Mouse (Mus musculus): ENCODE measurements around the gene Ctf1.

Gene Ctf1

DNA sequence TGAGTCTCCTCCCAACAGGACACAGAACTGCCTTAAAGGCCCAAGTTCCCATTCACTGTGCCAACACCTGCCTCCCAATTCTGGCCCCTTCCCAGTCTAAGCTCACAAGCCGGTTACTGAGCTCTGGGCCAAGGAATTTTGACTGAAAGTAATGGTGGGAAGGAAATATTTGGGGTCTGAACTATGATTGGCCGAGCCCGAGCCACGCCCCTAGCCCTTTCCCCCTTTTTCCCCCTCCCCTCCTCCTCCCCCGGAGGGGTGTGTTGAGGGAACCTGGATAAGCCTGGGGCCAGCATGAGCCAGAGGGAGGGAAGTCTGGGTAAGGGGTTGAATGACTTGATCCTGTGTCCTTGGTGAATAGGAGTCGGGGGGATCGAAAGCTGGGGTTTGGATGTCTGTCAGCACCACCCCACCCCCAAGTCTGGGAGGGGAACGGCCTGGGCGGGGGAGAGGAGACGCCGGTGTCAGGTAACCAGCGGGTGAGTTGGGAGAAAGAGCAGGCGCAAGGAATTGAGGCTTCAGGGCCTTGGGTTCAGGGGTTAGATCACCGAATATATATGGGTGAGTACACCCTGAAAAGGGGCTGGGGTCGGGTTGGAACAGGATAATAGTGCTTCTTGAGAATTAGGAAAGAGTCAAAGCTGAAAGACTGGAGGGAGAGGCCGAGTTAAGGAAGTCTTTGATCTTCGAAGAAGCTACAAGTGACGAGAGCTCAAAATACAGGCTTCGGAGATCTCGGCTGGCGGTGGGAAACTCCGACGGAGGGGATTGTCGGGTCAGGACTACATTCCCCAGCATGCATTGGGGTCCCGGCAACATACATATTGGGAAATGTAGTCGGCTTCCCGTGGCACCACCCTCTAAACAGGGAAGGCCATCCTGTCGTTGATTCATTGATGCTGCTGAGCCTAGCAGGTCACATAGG lies at the start of gene Ctf1:
TSS of gene Ctf1 (plus strand) at position 276 of the 925 bp plus-strand sequence.
- DNase-seq (ENCODE audit: low read depth), result peak; percentile 59

DNA sequence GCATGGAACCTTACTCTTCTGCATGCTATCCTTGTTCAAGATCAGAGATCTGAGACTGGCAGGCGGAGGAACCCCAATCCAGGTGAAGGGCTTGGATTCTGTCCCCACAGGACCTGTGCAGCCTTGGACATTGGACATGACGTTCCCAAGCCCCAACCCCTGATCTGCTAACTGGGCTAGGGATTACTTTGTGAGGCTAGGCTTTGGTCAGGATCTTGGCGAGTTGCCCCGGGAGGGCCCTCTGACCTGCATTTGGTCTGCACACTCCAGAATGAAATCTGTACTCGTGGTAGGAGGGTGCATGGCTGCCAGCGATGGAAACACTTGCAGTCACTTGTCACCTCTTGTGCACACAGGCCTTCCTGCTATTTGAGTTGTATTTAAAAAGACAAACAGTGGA lies 49.6 kb upstream of the Ctf1 start:
- no peak for DNase-seq (ENCODE audit: low read depth)

DNA sequence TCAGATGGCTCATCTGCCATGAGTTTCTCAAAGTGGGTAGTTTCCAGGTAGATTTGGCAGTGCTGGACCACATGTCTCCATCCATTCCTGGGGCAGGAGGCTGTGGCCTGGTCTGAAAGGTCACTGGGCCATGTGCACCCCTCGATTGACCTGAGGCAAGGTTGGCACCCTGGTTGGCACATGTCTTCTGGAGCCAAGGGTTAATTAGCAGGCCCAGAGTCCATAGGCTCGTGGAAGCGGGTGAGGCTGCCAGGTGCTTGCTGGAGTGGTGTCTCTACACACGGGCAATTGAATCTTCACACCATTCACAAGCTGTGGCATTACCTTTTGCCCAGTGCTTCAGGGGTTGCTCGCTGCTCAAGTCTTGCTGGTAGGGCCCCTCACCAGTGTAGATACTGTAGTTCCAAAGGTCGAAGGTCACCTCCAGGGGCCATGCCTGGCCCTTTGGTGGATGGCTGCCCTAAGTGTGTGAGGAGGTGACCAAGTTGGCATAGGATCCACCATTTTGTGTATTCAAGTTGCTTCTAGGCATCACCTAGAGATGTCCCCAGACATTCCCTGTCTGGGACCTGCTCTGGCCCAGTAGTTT lies 46.4 kb upstream of the Ctf1 start:
- no peak for DNase-seq (ENCODE audit: low read depth)

DNA sequence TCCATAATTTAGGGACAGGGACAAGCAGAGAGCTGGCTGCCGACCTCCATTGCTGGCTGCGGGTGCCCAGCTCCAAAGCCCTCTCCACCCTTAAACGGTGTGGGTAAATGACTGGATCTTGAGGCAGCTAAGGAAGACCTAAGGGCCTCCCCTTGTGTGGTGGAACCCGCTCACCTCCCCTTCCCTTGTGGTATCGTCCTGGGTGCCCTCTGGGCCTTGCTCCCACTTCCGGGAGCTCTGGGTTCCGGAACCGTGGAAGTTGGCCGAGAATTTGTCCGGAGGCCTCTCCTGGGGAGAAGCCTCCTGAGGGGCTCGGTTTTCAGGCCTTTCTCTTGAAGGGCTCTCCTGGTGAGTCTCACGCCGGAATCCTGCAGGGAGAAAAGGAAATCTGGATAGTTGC lies 45.9 kb upstream of the Ctf1 start:
- DNase-seq (ENCODE audit: low read depth), result no peak

DNA sequence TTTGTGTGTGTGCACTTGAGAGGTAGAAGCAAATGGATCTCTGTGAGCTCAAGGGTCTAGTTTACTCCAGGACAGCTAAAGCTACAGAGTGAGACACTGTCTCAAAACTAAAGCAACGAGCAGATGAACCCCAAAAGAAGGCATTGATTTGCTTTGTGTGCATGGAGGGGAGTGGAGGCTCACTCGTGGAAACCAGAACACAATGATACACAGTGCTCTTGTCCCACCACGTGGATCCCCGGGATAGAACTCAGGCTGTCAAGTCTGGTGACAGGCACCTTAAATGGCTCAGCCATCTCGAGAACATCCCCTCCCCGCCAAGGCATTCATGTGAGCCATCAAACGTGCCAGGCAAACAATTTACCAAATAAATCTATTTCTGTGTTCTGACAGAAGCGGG lies 45.4 kb upstream of the Ctf1 start:
- no peak for DNase-seq (ENCODE audit: low read depth)

DNA sequence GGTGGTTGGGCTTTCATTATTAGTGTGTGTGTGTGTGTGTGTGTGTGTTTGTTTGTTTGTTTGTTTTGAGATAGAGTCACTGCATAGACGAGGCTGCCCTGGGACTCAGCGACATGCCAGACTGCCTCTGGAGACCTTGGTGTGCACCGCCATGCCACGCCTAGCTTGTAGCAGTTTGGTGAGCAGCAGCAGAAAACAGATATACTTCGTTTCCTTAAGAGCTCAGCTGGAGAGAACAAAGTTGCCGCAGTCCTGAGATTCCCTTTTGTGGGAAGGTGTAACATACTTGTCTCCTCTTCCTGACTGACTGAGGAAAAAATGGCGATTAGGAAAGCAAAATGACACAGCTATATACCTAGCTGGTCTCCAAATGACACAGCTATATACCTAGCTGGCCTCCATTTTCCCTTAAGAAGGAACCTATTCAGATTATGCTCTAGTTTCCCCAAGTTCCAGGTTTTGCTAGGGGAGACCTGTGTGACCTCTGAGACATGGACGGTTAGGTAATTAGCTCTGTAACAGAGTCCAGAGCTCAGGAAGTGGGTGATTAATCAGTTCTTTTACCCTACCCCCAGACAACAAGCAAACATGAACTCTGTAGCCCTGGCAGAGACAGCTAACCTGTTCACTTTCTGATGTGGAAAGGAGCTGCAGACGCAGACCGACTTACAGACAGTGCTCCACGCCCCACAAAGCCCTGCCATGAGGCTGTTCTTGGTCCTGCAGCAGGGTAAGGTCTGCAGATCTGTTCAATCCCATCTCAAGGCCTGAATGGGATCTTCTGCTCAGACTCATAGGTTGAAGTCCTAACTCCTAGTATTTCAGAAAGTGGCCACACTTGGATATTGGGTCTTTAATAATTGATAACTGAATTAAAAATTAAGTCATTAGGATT lies 40.4 kb upstream of the Ctf1 start:
- no peak for DNase-seq (ENCODE audit: low read depth)

DNA sequence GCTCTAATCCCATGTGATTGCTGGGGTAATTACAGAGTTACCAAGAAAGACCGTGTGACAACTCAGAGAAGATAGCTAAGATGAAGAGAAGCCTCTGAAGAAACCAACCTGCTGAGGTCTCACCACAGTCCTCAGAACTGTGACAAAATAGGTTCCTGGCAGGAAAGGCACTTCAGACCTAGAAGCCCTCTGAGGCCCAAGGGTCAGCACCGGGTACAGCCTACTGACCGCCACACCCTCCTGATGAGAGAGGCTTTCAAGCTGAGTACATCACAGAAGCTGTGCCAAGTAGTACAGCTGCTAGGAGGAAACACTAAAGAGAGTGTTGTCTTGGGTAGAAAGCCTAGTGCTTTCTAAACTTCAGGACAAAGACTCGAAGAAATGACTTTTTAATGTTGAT lies 39.8 kb upstream of the Ctf1 start:
- DNase-seq (ENCODE audit: low read depth), result no peak

DNA sequence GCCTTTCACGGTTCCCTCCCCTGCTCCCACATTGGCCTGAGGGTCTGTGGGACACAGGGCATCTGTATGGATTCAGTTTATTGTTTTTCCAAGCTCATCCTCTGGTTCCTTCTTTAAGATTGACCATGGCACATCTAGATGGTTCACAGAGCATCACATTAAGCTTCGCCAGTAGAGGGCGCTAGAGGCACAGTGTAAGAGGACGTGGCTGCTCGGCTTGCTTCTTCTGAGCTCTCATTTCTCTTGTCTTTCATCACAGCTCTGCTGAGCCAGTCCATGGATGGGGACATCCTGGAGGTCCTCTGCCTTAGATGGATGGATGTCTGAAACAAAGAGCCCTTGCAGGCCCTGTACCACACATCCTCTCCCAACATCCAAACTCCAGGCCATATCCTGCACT lies 37.6 kb upstream of the Ctf1 start:
- DNase-seq (ENCODE audit: low read depth), result peak; percentile 84

DNA sequence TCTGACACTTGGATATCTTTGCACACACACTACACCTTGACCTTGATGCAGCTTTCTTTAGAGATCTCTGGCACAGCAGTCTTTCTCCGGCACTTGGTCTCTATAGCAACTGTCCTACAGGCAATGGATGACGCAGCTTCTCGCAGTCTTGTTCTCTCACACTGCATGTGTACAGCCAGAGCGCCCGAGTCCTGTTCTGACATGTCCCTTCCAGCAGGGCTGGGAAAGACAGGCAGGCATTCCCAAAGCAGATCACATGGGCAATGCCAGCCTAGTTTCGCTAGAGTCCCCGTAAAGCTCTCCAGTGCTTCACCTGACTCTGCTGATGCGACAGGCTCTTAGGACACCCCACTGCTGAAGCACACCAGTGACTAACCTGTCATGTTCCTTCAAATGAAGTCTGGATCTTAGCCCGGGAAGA lies 37.1 kb upstream of the Ctf1 start:
- DNase-seq (ENCODE audit: low read depth), result no peak

DNA sequence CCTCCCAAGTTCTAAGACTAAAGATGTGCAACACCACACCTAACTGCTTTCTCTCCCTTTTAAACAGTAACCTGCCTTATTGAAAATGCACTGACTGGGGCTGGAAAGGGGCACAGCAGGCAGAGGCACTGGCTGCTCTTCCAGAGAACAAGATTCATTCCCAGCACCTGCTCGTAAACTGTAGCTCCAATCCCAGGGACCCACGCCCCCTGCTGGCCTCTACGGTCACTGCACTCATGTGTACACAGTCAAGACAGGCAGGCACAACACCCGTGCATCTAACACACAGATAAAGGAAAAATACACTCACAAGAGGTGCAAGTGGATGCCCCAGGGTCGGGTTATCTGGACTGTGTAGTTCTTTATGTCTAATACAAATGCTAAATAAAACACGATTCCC lies 35.5 kb upstream of the Ctf1 start:
- DNase-seq (ENCODE audit: low read depth), result peak; percentile 56

DNA sequence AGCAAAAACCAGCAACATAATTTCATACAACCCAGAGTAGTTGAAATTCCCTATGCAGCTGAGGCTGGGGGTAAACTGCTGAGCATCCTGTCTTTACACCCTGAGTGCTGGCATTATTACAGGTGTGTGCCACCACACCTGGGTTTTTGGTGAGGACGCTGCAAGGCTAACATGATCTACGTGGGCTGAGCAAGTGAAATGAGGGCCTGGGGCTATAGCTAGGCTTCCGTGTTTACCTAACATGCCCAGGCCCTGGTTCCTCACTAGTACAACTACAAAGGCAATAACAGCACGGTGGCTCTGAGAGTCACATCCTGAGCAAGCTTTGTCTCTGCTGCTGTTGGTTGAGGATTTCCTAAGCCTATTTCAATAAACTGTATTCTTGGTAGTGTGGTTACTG lies 34.9 kb upstream of the Ctf1 start:
- DNase-seq (ENCODE audit: low read depth), result no peak

DNA sequence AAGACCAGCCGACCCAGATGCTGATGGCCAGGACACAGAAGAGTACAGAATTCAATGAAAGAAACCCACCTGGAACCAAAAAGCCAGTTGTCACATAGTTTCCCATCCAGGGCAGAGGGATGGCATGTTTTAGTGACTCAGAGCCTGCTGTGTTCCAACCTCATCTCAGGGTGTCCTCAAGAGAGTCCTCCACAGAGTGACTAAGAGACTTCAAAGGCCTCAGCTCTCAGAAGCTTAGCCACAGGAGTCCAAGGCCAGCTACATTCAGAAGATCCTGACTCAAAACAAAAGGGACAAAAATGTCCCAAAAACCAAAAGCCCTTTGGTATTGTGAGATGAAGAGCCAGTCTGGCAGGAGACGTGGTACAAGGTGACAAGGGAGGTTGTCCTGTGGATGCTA lies 33.7 kb upstream of the Ctf1 start:
- no peak for DNase-seq (ENCODE audit: low read depth)

DNA sequence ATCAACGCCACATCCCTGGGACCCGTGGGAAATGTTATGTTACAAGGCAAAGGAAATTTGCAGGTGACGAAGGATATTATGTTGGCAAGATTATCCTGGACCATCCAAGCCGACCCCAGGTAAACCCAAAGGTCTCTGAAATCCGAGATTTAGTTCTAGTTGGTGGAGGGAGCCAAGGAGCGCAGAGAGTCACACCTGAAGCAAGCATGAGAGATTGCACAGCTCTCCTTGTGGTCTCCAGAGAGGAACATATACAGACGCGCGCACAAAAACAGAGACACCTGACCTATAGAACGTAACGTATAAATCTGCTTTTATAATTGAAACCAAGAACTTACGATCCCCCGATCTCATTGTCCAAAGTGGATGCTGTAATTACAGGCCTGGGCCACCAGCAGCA lies 32.0 kb upstream of the Ctf1 start:
- no peak for DNase-seq (ENCODE audit: low read depth)

DNA sequence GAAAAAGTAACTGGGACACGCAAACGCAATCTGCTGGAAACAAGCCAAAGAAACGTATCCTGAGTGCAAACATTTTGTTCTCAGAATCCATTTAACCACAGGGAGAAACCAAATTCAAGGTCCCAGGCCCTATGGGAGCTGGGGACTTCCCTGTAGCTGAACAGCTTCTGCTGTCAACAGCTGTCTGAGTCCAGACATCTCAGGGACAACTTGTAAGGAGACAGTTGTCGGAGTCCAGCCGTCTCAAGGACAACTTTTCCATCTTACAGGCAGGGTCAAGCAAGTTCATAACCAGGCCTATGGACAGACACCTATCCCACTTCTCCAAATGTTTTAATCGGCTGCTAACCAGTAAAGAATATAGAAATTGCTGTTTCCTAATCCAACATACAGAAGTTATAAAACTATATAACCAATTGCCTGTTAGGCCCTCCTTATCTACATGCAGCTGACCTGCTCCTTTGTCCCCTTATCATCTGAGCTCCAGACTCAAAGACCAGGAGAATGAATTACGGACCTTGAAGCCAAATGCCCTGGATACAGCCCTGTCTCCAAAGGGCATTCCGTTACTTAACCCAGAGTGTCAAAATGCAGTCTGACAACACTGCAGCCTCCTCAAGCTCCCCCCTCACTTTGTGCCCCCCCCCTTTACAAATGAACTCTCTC lies 30.5 kb upstream of the Ctf1 start:
- no peak for DNase-seq (ENCODE audit: low read depth)

DNA sequence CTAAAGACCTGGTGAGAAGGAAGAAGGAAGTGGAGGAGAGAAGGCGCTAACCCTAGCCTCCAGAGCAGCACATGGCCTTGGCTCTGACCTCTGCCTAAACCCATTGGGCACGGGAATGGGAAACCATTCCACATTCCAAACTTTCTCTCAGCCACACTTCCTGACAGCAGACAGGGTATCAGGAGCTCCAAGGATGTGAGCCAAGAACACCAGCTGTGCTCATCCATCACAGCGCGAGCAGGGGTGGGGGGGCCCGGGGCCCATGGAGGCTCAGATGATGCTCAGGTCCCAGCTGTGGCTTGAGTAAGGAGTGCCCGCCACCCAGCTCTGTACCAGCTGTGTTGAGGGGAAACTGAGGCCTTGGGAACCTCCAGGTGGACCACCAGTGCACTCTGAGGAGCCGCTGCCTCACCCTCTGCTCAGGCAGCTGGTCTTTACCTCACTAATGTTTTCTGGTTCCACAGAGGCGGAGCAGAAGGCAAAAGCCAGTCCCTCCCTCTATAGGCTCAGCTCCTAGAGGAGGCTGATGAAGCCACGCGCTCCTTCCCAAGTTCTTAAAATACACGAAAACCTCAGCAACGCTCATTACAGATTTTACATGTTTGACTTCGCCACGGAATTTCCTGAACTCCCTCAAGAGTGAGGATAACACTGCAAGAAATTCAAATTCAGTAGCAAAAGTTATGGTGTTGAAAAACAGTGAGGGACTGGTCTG lies 27.1 kb upstream of the Ctf1 start:
- no peak for DNase-seq (ENCODE audit: low read depth)

DNA sequence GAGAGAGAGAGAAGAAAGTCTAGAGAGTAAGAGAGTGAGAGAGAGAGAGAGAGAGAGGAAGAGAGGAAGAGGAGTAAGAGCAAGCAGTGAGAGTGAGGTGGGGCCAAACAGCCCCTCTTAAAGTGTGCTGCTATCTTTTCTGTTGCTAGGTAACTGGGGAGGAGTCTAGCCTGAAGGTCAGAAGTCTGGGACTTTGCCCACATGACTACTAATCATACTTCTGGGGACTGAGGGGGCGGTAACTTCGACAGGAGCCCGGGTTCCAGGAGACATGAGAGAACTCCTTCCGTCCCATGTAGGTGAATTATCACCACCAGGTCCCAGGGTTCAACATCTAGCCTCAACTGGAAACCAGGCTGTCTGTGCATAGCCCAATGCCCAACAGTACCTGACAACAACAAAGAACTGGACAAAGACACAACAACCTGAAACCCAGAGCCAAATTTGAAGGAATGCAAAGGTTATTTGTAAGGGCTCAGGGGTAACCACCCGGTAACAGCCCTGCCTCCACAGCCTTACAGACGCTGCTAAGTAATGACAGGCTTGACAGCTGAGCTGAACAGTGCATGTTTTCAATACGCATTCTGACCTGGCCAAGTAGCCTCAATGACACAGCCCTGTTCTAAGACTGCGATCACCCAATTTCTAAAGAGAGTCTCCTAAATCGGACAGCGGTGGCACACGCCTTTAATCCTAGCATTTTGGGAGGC lies 25.6 kb upstream of the Ctf1 start:
- no peak for DNase-seq (ENCODE audit: low read depth)

DNA sequence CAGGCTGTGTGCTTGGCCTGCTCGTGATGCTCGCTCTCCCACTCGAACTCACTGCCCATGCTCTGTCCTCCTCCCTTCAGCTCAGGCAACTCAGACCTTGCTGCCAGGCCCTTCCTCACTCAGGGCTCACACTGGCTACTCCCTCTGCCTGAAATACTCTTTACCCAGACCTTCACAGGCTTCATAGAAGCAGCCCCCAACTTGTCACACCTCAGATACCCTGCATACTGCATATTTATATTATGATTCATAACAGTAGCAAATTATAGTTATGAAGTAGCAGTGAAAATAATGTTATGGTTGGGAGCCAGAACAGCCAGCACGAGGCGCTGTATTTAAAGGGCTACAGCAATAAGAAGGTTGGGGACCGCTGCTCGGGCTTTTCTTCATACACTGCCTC lies 23.6 kb upstream of the Ctf1 start:
- no peak for DNase-seq (ENCODE audit: low read depth)

DNA sequence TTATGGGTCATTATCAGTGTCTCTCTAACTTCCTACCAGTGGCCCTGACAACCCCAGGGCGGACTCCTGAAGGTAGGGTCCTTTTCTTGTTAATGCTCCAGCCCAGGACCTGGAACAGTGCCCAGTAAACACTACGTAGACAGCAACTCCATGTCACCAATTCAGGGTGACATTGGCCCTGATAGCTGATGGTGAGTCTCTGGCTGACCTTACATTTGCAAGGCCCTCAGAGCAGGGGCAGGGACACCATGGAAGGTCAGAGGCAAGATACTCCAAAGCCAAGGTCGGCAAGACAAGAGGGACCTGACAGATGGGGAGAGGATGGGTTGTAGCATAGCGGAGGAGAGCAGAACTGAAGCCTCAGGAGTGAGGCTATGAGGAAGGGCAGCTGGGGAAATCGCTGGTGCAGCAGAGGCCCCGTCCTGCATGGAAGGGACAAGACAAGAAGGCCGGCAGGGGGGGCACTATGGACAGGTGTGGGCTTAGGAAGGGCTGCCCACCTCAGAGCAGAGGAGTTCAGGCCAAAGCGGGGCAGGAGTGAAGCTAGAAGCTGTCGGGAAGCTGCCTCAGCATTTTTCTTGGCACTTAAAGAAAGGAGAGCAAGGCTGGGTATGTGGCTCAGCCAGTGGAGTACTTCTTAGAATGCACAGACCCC lies 22.8 kb upstream of the Ctf1 start:
- DNase-seq (ENCODE audit: low read depth), result no peak

DNA sequence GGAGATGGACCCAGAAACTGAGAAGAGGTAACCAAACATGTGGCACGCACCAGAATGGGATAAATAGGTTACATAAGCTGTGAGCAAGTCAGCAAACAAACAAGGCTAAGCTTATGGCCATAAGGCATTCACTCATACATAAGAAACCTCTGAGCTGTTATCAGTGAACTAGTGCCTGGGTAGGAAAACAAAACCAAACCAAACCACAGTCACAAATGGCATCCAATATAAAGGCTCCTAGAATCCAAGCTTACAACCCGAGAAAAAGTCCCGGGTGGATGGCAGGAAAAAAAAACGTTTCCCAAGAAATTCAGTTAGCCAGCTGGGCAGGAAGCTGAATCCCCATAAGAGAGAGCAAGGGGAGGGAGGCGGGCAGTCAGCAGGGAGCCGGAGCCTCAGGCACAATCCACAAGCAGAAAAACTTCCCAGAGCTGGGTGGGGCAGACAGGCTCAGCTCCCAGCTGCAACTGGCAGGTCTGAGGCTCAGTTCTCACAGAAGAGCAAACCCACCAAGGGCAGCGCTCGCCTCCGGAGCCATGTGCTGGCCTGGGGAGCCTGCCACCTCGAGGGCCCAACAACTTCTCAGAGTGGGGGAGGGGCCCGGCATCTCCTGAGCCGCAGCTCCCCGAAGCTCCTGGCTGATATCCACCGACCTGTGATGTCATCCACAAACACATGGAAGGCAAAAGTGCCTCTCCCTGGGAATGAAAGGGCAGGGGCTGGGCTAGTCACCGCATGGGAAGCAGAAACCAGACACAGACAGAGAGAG lies 21.1 kb upstream of the Ctf1 start:
- DNase-seq (ENCODE audit: low read depth), result no peak

DNA sequence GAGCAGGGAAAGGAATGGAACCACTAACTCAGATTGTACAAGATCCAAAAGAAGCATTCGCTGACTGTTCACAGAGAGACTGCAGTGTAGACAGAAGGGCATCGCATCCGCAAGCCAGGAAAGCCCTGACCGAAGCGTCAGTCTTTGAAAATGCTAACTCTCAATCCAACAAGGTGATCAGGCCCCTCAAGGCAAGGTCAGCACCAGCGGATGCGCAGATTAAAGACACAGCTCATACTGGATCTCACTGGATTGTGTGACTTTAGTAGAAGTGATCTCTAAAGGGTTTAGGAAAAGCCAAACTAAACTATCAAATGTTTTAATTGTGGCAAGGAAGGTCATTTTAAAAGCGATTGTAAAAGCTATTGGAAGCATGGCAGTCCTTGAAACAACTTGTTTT lies 19.2 kb upstream of the Ctf1 start:
- no peak for DNase-seq (ENCODE audit: low read depth)
